Mouse (Mus musculus): ENCODE data around the gene Olfr1151.

Olfr1151 gene

DNA sequence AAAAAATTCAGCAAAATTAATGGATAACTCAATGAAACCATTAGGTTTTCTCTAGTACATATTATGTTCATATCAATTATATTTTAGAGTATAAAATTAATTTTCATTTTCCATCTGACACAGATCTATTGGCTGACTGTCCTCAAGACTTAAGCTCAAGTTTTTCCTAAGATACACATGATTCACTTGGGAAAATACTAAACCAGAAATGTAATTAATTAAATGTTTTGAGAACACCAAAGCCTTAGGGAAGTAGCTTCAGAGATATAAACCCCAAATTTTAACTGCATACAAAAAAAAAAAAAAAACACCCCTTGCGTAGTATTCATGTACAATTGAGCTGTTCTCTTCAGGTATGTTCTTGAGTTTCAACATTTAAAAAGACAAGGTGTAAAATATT, at the start of gene Olfr1151:
TSS of gene Olfr1151 (plus strand) at position 301 of the 400 bp plus-strand sequence.
- ChIA-PET POLR2A (no interaction called here), CTCF (no interaction called here)

DNA sequence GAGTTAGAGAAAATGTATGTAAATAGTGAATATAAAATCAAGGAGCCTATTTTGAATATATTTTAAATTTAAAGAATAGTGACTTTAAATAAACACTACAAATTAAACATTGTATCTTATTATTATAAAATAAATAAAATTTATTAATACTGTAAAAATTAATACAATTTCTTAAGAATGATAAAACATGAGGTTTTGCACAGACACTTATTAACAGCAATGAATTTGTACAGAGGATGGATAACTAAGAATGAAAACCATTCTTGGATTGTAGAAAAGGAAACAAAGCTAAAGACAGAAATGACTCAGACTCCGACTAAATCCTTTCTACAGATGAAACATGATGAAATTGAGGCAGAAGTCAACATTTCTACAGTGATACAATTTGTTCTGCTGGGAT, 46.1 kb upstream of the Olfr1151 start, which contains the start of gene Olfr1145:
TSS of gene Olfr1145 (plus strand) at position 301 of the 400 bp plus-strand sequence.
- POLR2A ChIA-PET = no interaction called here
- CTCF ChIA-PET = no interaction called here

DNA sequence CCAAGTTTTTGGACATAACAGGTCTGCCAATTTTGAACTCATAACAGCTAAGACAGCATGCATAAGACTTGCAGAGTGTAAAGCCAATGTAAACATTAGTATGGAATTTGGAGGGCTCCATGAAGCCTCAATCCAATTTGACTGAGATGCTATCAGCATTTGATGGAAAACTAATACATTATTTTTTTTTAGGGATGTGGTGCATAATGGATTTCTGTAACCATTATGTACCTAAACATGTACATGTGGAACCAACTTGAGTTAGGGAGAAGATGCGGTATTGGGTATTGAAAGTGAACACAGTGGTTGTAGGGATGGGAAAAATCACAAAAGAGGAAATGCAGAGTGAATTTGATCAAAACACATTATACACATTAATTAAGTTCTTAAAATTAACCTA, 25.4 kb upstream of the Olfr1151 start, which contains the start of gene Olfr1148:
TSS of gene Olfr1148 (plus strand) at position 301 of the 400 bp plus-strand sequence.
- ChIA-PET CTCF (no interaction called here), POLR2A (no interaction called here)

DNA sequence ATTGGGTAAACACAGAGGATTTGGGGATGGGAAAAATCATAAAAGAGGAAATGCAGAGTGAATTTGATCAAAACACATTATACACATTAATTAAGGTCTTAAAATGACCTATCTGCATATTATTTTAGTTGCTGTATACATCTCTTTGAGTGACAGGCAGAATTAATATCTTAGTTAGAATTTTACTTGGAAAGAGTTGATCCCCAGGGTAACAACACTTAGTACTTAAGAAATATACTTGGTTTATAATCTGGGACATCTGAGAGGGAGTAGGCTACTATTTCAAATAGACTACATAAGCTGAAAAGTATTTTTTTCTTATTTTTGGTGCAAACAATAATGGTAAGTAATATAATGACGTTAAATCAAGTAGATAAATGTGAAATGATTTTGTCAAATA, 12.0 kb upstream of the Olfr1151 start, which contains the start of gene Olfr1150-ps1:
TSS of gene Olfr1150-ps1 (plus strand) at position 301 of the 400 bp plus-strand sequence.
- ChIA-PET CTCF (no interaction called here), POLR2A (no interaction called here)

DNA sequence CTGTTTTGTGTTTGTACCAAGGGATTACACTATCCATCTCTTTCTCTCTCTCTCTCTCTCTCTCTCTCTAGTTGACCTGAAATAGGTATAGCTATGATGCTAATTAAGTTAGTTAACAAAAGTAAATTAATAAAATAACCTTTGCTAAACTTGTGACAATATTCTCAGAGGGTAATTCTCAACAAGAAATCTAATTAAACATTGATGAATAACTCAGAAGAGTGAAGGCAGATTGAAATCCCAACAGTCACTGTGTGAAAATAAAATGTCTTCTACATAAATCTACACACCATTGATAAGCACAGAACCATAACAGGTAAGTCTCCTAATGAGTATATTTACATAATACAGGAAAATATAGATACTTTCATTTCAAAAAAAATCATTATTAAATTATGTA, 10.5 kb downstream of the Olfr1151 start, which contains the start of gene Olfr1152:
TSS of gene Olfr1152 (plus strand) at position 301 of the 400 bp plus-strand sequence.
- ChIA-PET POLR2A (no interaction called here), CTCF (no interaction called here)

DNA sequence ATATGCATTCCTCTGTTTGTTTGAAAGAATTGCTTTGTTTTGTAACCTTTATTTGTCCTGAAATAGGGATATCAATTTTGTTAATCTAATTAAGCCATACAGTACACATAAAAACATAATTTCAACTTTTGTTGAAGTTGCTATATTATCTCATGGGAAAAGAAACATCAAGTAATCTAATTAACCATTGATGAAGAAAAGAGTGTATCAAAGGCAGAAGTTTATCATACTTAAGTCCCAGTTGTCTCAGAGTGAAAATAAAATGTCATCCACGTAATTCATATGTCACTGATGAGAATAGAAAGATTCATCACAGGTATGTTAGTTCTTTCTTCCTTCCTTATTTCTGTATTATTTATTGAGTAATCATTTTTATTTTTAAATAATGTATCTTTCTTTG, 39.0 kb downstream of the Olfr1151 start, which contains the start of gene Olfr1153:
TSS of gene Olfr1153 (plus strand) at position 301 of the 400 bp plus-strand sequence.
- ChIA-PET POLR2A (no interaction called here), CTCF (no interaction called here)

DNA sequence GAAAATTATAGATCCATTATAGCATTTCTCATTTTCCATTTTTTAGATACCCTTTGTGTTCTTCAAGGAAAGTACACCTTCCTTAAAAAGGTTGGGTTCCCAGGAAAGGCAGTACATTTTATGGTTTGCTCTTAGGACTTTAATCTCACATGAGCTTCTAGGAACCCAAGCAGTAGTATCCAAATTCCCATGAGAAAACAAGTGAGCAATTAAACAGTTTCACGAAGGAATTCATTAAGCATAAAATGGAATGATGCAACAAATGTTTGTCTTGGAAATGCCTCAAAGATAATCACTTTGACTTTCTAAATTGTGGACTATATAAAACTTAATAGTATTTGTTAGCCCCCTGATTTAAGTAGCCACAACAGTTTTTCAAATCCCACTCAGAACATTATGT, 49.4 kb downstream of the Olfr1151 start, which contains the start of gene Olfr1154:
TSS of gene Olfr1154 (minus strand) at position 101 of the 400 bp plus-strand sequence.
- POLR2A ChIA-PET = no interaction called here
- CTCF ChIA-PET = no interaction called here
